Mouse (Mus musculus) CD4-positive, CD25-positive, alpha-beta regulatory T cell, adult 2 months (primary cell): ENCODE results near the gene Mroh2a.
"Not testable (repeated sequence)": the region's sequence is repeated elsewhere in the genome, so short reads cannot be mapped to it uniquely, and the experiment has no call there.

Experiments
- DNase-seq: peaks from one replicate; pipeline ENCODE4 v3.0.0-alpha.2; 2012; ENCODE audit warnings: low read depth, low spot score

Gene Mroh2a

DNA sequence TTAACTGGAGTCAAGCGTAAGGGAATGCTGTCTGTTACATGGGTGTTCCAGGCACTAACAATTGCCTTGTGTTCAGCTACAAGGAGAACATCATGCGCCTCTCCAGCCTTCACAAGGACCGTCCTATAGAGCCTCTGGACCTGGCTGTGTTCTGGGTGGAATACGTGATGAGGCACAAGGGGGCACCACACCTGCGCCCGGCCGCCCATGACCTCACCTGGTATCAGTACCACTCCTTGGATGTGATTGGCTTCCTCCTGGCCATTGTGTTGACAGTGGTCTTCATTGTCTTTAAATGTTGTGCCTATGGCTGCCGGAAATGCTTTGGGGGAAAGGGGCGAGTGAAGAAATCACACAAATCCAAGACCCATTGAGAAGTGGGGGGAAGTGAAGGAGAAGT, 8.7 kb upstream of the Mroh2a start:
- DNase-seq: peak; percentile 11

DNA sequence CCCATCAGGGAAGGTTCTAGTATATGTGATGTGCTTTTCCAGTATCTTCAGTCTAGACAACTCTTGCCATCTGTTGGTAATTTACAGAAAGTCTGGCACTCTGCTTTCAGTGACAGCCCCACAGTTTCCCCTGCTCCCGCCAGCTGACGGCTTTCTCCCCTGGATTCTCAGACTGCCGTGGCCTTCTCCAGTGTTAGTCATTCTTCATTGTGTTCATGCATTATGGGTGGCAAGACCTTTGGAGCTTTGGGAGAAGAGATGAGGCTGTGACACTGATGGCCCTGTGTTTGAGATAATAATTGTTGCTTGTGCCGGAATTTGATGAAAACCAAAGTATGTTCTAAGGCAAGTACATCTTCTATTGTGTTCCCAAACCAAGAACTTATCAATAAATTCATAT, 8.2 kb upstream of the Mroh2a start:
- DNase-seq: peak; percentile 10

DNA sequence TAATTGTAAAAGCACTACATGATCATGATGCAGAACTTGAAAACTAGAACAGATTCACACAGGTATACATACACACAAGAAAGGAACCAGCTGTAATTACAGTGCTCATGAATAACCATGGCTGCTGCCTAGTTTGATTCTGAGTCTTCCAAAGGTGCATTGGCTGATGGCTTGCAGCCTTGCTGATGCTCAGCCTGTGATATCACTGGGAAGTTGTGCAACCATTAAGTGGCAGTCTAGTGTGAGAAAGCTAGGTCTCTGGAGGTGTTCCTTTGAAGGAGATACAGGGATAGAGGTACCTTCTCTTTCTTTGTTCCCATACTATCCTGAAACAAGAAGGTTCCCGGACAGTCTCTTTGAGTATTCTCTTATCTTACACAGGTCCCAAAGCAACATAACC, 7.7 kb upstream of the Mroh2a start:
- DNase-seq: peak; percentile 8

DNA sequence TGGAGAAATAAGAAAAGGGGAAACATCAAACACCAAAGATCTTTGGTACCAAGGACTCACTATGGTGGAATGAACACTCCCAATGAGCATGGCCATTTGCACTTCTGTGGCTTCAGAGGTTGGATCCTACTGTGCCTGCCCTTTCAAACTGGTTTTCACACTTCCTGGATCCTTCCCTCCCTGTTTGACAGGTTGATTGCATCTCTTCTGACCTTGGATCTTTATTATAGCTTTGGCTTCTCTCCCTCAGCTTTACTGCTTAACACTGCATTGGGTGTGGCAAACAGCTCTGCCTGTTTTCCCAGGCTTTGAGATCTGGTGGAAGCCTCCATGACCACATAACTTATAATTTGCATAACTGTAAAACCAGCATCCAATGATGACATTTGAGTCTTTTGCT, 6.5 kb upstream of the Mroh2a start:
- peak; percentile 12 for DNase-seq

DNA sequence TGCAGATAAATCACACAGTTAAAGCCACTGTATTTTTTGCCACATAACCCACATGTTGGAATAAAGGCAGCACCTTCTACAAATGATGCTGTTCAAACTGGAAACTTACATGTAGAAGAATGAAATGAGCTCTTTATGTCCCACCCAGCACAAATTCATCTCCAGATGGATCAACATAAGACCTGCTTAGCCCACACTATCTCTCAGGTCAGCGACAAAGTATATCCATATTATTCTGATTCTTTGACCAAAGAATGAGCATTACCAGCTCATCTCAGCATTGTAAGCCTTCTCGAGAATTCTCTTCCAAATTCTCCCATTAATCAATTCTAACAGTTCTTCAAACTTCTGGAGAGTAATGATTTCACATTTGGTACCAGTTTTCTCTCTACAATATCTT, 4.6 kb upstream of the Mroh2a start:
- DNase-seq: peak; percentile 8

DNA sequence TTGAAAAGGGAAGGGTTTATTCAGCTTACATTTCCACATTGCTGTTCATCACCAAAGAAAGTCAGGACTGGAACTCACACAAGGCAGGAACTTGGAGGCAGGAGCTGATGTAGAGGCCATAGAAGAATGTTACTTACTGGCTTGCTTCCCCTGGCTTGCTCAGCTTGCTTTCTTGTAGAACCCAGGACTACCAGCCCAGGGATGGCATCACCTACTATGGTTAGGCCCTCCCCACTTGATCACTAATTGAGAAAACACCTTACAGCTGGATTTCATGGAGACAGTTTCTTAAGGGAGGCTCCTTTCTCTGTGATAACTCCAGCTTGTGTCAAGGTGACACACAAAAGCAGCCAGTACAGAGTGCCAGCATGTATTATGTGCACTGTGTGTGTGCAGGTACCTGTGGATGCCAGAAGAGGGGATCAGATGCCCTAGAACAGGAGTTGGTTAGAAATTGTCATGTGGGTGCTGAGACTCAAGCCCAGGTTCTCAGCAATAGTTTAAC, 3.7 kb upstream of the Mroh2a start:
- not testable (repeated sequence) for DNase-seq

DNA sequence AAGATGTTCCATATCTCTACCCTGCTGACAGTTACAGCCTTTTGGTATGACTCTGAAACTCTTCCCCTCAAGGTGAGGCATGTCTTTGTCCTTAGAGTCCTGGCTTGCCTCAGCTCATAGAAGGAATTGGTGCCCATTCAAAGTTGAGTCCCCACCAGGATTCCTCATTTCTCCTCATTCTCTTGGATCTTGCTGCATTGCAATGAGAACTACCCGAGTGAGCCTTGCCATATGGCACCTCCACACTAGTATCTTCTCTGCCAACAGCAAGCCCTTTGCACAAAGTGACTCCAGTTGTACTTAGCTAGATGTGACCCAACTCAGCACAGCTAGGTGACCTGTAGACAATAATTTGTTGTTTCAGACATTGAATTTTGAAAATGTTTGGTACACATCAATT, 3.2 kb upstream of the Mroh2a start:
- DNase-seq: peak; percentile 17

DNA sequence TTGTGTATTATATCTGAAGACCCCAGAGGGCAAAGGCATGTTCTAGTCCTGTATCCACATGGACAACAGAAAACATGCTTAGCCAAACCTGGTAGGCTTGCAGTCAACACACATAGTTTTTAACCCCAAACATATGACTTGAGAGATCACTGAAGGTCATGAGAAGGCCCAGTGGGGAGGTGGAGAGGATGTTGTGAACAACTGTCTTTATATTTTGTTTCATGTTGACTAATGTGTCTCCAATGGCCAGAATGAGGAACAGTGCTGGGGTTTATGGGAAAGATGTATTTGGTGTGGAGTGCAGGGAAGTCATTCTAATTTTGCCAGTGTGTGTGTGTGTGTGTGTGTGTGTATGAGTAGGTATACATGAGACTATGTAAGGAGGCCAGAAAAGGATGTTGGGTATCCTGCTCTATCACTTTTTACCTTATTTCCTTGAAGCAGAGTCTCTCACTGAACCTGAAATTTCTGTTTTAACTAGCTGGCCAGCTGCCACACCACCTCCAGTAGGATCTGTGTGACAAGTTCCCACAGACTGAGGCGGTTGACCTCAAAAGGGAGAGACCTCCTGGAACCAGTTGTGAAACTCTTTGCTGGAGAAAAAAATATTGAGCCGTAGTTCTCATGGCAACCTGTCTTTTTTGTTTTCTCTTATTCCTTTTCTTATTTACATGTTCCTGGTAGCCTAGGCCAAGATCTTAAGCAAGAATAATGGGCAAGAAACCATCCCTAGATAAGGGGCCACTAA, 2.6 kb upstream of the Mroh2a start:
- DNase-seq: peak; percentile 12

DNA sequence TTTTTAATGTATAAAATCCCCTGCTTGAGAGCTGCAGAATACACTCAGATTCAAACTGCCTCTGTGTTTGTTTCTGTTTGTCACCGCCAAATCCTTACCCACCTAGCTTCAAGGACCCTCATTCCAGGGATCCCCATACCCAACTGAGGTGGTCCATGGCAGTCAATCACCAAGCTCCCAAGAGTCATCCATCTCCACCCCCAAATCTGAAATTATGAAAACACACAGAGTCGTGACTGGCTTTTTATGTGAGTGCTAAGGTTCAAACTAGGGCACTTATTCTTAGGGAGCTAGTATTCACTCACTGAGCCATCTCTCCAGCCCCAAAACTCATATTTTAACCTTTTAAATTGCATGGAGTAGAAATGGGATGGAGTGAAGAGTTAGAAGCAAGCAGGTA, 1.5 kb upstream of the Mroh2a start:
- DNase-seq: peak; percentile 1

DNA sequence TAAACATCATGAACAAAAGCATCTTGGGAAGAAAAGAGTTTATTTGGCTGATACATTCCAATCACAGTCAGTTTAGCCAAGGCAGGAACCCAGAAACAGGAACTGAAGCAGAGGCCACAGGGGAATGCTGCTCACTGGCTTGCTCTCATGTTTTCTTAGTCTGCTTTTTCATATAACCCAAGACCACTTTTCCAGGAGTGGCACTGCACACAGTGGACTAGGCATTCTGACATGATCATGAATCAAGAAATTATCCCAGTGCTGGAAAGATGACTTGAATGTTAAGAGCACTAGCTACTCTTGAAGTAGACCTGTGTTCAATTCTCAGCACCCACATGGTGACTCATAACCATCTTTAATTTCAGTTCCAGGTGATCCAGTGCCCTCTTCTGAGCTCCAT, 1.0 kb upstream of the Mroh2a start:
- peak; percentile 2 for DNase-seq

DNA sequence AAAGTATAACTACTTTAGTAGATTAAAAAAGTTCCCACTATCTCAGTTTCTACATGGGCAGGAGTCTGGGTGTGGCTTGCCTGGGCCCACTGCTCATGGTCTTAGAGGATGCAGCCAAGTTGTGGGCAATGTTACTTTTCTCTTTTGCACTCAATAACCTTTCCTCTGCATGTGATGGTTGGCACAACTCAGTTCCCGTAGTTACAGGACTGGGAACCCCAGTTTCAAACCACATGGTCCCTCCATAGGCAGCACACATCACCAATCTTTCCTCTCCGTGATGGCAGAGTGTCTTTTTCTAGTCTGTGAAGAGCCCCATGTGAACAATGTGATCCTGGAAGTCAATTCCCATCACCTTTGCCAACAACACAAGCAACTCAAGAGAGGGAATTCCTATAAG, 696 bp downstream of the Mroh2a start:
- DNase-seq: no peak

DNA sequence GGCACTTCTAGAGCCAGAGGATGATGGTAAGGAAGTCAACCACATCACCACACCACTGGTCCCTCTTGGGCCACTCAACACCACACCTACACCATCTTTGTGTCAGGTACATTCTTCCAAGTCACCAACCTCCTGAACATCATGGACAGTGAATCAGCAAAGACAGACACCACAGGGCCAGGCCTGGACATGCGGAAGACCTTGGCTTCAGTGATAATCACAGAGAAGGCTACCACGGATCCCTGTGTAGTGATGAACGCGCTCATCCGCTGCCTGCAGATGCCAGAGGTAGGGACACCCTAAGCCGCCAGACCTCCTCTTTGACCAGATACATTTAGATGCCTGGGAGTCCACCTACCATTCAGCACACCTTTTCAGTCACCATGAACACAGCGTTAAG, 1.3 kb downstream of the Mroh2a start:
- no peak for DNase-seq

DNA sequence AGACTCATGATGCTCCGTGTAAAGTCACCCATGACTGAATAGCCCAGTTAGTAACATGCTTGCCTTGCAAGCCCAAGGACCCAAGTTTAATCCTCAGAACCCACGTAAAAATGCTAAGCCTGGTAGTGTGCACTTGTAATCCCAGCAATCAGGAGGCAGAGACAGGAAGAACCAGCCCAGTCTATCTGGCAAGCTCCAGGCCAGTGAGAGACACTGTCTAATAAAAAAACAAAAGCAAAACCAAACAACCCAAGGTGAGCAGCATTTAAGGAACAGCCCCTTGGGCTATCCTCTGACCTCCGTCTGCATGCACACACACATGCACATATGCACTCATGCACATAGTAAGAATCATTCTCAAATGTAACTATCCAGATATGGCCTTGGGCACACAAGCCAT, 2.8 kb downstream of the Mroh2a start:
- DNase-seq: no peak

DNA sequence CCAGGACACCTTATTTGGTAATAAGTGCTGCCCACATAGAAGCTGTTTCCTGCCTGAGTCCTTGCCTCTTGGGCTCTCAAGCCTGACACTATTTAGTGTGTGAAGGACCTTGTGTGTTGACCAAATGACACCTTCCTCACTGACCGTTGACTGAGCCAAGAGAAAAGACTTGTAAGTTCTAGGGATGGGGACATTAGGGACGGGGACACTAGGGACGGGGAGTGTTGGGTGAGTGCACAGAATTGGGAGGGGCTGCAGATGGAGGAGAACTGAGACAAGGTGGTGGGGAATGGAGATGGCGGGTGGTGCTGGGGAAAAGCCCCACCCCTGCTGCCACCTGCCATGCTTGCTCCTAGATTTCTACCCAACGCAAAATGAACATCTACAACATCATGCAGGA, 3.2 kb downstream of the Mroh2a start:
- DNase-seq: no peak

DNA sequence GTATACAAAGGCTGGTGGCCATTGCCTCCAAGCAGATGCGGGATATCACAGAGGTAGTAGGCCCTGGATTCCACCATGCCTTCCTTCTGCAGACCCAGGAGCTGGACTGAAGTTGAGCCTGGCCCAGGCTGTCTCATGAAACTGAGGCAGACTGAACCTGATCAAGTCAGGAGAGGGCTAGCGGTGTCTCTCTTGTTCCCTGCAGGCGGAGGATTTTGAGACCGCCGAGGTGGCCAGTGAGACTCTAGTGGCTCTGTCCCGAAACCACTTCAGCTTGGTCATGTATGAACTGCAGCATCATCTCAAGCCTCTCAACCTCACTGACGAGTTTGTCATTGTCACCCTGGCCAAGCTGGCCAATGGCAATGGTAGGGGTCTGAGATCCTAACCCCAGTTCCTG, 3.6 kb downstream of the Mroh2a start:
- no peak for DNase-seq

DNA sequence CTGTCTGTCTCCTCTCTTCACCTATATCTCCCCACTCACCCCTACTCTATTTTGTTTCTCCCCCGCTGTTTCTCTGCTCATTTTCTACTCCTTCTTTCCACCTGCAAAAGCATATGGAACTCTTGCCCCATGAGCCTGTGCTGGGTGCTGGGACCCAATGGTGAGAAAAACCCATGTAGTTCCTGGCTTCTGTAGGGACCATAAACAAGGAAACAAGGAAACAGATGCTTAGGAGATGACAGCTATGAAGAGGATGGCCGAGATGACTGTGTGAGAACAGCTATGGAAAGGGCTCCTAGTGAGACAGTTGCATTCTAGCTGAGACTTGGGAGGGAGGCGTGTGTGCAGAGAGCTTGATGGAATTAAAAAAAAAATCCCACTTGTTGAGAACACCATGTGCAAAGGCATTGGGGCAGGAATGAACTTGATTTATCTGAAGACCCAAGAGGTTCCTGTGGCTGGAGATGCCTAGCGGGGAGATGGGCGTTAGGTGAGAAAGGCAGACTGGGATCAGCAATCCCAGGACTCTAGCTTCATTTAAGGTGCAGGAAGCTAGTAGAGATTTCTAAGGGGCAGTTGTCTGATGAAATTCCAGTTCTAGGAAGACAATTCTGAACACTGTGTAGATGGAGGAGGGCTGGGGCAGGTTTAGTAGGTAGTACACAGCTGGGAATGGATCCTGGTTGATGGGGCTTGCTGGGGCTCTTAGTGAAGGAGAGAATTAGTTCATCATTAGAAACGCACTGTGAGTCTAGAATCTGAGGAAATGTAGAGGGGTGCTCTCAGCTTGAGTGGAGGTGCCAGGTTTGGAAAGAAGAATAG, 4.4 kb downstream of the Mroh2a start:
- no peak for DNase-seq

DNA sequence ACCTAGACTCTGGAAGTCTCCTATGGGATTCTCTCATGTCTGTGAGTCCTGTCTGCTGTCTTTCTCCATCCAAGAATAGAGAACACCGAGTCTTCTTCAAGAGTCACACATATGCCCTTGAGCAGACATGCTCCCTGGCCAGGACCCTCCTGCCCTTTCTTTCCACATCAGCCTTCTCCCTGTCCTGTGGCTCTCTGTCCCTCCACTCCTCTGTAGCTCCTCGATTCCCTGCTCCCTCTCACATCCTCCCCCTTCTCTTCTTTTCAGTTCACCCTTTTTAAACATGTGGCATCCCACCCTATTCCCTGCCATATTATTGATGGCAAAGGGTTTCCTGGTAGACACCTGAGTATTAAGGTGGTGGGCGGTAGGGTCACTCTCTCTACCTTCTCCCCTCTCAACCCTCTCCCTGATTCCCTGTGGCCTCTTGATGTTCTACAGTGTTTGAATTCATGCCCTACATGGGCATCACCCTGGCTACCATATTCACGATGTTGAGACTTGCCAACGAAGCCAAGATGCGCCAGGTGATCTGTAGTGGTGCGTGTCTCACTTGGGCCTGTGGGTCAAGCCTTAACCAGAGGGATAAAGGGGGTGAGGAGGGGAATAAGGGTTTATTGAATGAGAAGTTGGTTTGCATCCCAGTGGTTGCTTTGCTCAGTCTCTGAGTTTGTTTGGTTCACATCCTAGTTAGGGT, 5.2 kb downstream of the Mroh2a start:
- no peak for DNase-seq

DNA sequence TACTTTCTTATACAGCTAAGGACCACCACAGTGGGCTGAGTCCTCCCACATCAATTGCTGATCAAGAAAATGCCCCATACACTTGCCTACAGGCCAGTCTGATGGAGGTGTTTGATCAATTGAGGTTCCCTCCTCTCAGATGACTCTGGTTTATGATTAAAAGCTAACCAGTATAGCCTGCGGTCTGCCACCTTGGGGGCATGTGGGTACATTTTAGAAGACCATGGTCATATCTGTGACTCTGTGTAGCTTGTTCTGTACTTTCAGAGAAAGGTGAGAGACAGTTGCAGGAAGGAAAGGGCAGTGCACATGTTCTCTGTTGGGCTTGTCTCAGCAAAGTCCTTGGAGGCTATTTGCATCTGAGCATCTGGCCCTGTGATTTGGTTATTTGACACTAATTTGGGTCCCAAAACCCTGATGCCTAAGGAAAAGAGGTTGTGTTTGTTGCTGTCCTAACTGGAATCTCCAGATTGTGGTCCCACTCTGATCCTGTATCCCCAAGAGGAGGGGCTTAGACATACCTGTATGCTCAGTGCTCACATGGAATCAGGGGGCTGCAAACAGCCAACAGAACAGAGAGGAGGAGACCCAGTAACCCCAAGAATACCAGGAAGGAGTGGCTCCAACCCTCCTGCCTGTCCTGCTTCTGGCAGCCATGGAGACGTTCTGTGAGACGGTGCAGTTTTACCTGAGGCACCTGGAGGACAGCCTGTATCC, 6.0 kb downstream of the Mroh2a start:
- no peak for DNase-seq

DNA sequence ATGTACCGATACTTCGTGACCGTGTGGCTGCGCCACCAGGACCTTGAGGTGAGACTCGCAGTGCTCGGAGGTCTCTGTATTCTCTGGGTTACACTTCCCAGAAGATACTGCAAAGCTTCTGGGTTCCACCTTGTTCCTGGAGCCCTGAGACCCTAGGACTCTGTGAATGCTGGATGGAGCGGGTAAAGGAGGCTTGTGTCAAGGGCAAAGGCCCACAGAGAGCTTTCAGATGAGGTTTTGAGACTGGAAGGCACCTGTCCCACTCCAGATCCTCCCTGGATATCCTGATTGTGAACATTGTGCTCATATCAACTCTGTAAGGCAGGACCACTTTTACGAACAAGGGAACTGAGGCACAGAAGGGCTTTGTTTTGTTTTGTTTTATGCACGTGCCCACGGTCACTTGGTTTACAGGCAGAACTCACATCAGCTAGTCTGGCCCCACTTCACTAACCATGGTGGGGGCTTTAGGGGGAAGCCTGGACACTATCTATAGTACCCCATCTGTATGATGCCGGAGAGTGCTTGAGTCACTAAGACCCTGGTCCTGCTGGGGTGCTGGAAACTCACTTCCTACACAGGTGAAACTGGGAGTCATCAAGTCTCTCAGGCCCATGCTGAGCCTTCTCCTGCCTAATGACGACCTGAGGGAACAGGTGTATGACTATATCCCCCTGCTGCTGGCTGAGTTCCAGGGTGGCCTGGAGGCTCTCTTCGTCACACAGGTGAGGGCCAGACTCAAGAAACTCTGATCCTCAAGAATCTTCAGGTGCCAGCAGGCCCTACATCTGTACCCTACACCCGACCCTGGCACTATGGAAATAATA, 6.8 kb downstream of the Mroh2a start:
- no peak for DNase-seq

DNA sequence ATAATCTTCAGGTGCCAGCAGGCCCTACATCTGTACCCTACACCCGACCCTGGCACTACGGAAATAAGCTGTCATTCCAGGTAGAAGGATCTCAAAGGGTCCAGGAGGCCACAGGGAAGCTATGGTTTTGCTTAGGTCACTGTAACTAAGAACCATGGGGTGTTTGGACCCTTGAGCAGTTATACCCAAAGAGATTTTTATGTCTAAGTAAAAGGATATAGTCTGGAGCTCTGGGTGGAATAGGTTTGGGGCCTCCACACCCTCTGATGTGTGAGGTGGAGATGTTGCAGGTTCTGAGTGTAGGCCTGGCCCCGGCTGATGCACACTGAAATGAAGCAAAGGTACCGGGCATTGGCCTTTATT, 7.4 kb downstream of the Mroh2a start:
- no peak for DNase-seq

DNA sequence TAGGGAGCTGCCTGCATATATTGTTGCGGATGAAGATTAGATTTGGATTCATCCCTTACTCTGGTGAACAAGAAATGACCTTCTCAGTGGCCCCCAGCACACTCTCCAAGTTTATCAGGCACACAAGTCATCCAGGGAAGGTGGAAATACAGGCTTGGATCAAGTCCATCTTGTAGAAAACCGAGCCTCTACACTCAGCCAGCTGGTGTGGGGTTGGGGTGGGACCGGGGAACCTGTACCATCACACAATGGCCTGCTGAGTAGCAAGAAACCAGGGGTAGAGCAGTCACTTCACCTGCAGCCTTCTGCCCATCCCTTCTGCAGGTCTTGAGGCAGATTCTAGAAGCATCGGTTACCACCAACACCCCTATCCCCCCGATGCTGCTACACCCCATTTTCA, 7.9 kb downstream of the Mroh2a start:
- no peak for DNase-seq
